Mouse (Mus musculus): ENCODE data around the gene Cfap20. TPM values are rescaled to one million over a fixed set of nuclear protein-coding genes. Genes with fewer than 3 reads are reported as not detected.

Cfap20 gene
- total and polyA plus RNA-seq, 3 experiments: 56.2 to 281 (median 77.7) TPM

DNA sequence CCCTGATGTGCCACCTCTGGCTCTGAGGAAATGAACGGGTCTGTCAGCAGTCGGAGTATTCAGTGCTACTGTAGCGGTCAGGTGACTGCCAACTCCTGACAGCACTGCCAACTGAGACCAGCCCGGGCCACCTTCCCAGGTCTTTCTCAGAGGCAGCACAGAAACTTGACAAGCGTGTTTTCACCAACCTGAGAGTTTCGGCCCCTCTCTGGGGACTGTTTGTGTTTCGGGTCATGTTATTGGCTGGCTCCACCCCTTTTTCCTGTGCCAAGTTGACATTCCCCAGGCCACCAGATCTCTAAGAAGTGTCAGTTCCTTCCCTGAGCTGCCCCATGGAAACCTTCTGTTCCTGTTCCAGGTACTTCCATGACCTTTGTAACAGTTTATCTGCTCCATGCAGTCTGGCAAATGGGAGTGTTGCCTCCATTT, 56.8 kb downstream of the Cfap20 start:
- H3K27me3 ChIP-seq (ENCODE audit: control insufficient read depth in 1 of 2, insufficient read depth in 2 of 2, low read length in 2 of 2): peaks cover 2 to 4% of the 10 kb centered on the region in 2 experiments; a peak in 3 of 4 replicates
- no peak overlapping the region for H3K4me3 ChIP-seq (ENCODE audit: control insufficient read depth in 1 of 2, insufficient read depth in 1 of 2, low read depth in 2 of 2, low read length in 2 of 2)
- no peak overlapping the region for H3K27ac ChIP-seq (ENCODE audit: control insufficient read depth, low read depth, low read length)
- H3K9ac ChIP-seq (ENCODE audit: control insufficient read depth, low read depth, low read length, poor library complexity, severe bottlenecking): no peak overlapping the region
- H3K36me3 ChIP-seq (ENCODE audit: control insufficient read depth in 1 of 2, insufficient read depth in 2 of 2, low read length in 2 of 2): no peaks in the 10 kb centered on the region
- H3K4me1 ChIP-seq (ENCODE audit: control insufficient read depth in 1 of 2, insufficient read depth in 2 of 2, low read length in 2 of 2): no peaks in the 10 kb centered on the region
- no peaks in the 10 kb centered on the region for H3K79me2 ChIP-seq (ENCODE audit: control insufficient read depth, insufficient read depth, low read length, poor library complexity)
- no peak for TF ChIP-seq ZMIZ1 (IDR thresholded peaks at IDR 0.05; ENCODE audit: low read depth, low read length)
- H3K9me3 ChIP-seq (replicated peaks; ENCODE audit: insufficient read depth, low read length): no peaks in the 10 kb centered on the region
- no peak for DNase-seq (ENCODE audit: low read depth, low spot score)

DNA sequence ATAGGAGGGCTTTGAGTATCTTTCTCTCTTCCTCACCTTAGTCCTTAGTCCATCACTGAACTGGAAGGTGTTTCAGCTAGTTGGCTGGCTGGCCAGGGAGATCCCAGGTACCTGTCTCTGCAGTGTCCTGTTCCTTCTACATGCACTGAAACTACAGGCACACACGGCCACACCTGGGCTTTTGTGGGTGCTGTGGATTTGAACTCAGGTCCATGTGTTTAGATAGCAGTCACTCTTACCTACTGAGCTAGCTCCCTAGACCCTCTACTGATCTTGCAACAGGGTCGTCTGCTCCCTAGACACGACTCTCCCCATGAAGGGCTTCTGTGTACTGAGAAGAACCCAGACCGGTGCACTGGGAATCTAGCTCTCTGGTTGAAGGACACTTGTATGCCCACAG, 57.6 kb downstream of the Cfap20 start:
- TF ChIP-seq MAX (IDR thresholded peaks at IDR 0.05; ENCODE audit: low read length) (no peak), NRF1 (IDR thresholded peaks at IDR 0.05; ENCODE audit: insufficient read depth, low read depth, low read length, poor library complexity, severe bottlenecking) (no peak), ZC3H11A (IDR thresholded peaks at IDR 0.05; ENCODE audit: low read depth, low read length) (no peak), USF1 (IDR thresholded peaks at IDR 0.05; ENCODE audit: low read depth, low read length) (no peak), MXI1 (IDR thresholded peaks at IDR 0.05; ENCODE audit: low read depth, low read length) (no peak), ZKSCAN1 (IDR thresholded peaks at IDR 0.05; ENCODE audit: low read depth, low read length) (no peak), ZMIZ1 (IDR thresholded peaks at IDR 0.05; ENCODE audit: low read depth, low read length) (no peak), E2F4 (IDR thresholded peaks at IDR 0.05; ENCODE audit: borderline replicate concordance, low read depth, low read length) (no peak), EP300 (IDR thresholded peaks at IDR 0.05; ENCODE audit: low read depth in 1 of 2, low read length in 2 of 2) (no peak), CHD2 (IDR thresholded peaks at IDR 0.05; ENCODE audit: low read length) (no peak), POLR2AphosphoS5 (IDR thresholded peaks at IDR 0.05; ENCODE audit: borderline replicate concordance, low read depth, low read length) (no peak)
- H3K4me3 ChIP-seq (ENCODE audit: control insufficient read depth in 1 of 2, insufficient read depth in 1 of 2, low read depth in 2 of 2, low read length in 2 of 2): no peak overlapping the region
- H3K27me3 ChIP-seq (ENCODE audit: control insufficient read depth in 1 of 2, insufficient read depth in 2 of 2, low read length in 2 of 2): peaks cover 2% of the 10 kb centered on the region in 2 experiments; a peak in 3 of 4 replicates
- H3K9ac ChIP-seq (ENCODE audit: control insufficient read depth, low read depth, low read length, poor library complexity, severe bottlenecking): no peak overlapping the region
- H3K36me3 ChIP-seq (ENCODE audit: control insufficient read depth in 1 of 2, insufficient read depth in 2 of 2, low read length in 2 of 2): no peaks in the 10 kb centered on the region
- H3K4me1 ChIP-seq (ENCODE audit: control insufficient read depth in 1 of 2, insufficient read depth in 2 of 2, low read length in 2 of 2): no peaks in the 10 kb centered on the region
- no peaks in the 10 kb centered on the region for H3K79me2 ChIP-seq (ENCODE audit: control insufficient read depth, insufficient read depth, low read length, poor library complexity)
- H3K9me3 ChIP-seq (replicated peaks; ENCODE audit: insufficient read depth, low read length): no peaks in the 10 kb centered on the region
- no peak overlapping the region for H3K27ac ChIP-seq (ENCODE audit: control insufficient read depth, low read depth, low read length)
- DNase-seq (ENCODE audit: low read depth, low spot score): no peak

DNA sequence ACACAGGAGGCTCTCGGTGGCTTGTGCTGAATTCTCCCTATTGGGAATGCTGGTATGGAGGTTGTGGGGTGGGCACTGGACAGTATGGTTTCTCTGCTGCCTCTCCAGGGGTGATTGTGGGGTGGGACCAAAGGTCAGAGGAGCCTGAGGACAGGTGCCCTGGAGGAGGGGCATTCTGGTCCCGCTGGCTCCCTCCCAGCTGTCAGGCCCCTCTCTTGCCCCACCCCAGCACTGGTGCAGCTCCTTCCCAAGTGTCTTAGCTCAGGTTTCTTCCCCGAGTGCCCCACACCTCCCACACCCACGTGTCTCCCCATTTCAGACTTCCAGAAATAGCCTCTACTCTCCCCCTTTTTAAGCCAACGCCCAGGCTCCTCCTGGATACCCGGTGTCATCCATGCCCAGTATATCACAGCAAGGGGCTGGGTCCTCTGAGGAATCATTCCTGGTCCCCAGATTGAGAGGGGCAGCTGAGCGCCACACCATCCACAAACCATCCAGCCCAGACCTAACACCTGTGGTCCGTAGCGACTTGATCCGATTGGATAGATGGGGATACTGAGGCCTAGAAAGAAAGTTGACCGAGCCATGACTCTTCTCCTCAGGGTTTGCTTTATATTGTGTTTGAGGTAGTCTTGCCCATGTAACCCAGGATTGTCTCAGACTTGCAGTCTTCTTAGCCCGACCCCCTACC, 58.2 kb downstream of the Cfap20 start:
- Histone ChIP-seq H3K27ac (ENCODE audit: control insufficient read depth, low read depth, low read length) (no peak overlapping the region), H3K9me3 (replicated peaks; ENCODE audit: insufficient read depth, low read length) (no peaks in the 10 kb centered on the region), H3K27me3 (ENCODE audit: control insufficient read depth in 1 of 2, insufficient read depth in 2 of 2, low read length in 2 of 2) (peaks cover 2% of the 10 kb centered on the region in 2 experiments; a peak in 3 of 4 replicates), H3K4me3 (ENCODE audit: control insufficient read depth in 1 of 2, insufficient read depth in 1 of 2, low read depth in 2 of 2, low read length in 2 of 2) (no peak overlapping the region), H3K4me1 (ENCODE audit: control insufficient read depth in 1 of 2, insufficient read depth in 2 of 2, low read length in 2 of 2) (no peaks in the 10 kb centered on the region), H3K36me3 (ENCODE audit: control insufficient read depth in 1 of 2, insufficient read depth in 2 of 2, low read length in 2 of 2) (no peaks in the 10 kb centered on the region), H3K9ac (ENCODE audit: control insufficient read depth, low read depth, low read length, poor library complexity, severe bottlenecking) (no peak overlapping the region), H3K79me2 (ENCODE audit: control insufficient read depth, insufficient read depth, low read length, poor library complexity) (no peaks in the 10 kb centered on the region)
- no peak for DNase-seq (ENCODE audit: low read depth, low spot score)
- TF ChIP-seq ZNF384 (IDR thresholded peaks at IDR 0.05; ENCODE audit: low read depth, low read length) (no peak), CTCF (IDR thresholded peaks at IDR 0.05 in 2 of 3, conservative IDR thresholded peaks at IDR 0.05 in 1 of 3; ENCODE audit: control insufficient read depth in 1 of 3, insufficient read depth in 1 of 3, low read depth in 2 of 3, low read length in 3 of 3, poor library complexity in 1 of 3, severe bottlenecking in 1 of 3) (no peak), ZKSCAN1 (IDR thresholded peaks at IDR 0.05; ENCODE audit: low read depth, low read length) (no peak), JUND (IDR thresholded peaks at IDR 0.05; ENCODE audit: low read depth, low read length) (no peak), USF1 (IDR thresholded peaks at IDR 0.05; ENCODE audit: low read depth, low read length) (no peak), BHLHE40 (IDR thresholded peaks at IDR 0.05; ENCODE audit: borderline replicate concordance, low read depth, low read length) (no peak), ETS1 (IDR thresholded peaks at IDR 0.05; ENCODE audit: low read depth, low read length) (no peak), MYB (IDR thresholded peaks at IDR 0.05; ENCODE audit: low read depth, low read length) (no peak)
